Mouse (Mus musculus) kidney, embryonic 16.5 days (tissue): ENCODE measurements around the gene Fmnl3. TPM values are rescaled to one million over a fixed set of nuclear protein-coding genes. Genes with fewer than 3 reads are reported as not detected.

Experiments
- ATAC-seq: fragments of 200-750 bp; cut with Nextera tagmentation; 2 replicates; pipeline ENCODE4 v1.8.0; 2017; ENCODE audit warnings: moderate TSS enrichment; ENCODE audit not compliant: low FRiP score, low TSS enrichment
- H3K27ac ChIP-seq: fragments of 300-500 bp; sonication (generic); 2 replicates; pipeline ENCODE4 v1.5.1; 2014; ENCODE audit warnings: low read length
- H3K27me3 ChIP-seq: fragments of 300-500 bp; sonication (generic); 2 replicates; pipeline ENCODE4 v1.6.1; 2014; ENCODE audit warnings: low read length, control low read depth, mixed read lengths; ENCODE audit not compliant: insufficient read depth
- H3K36me3 ChIP-seq: fragments of 300-500 bp; sonication (generic); 2 replicates; pipeline ENCODE4 v1.6.1; 2014; ENCODE audit warnings: low read length, control low read depth, mixed read lengths; ENCODE audit not compliant: insufficient read depth
- H3K4me1 ChIP-seq: fragments of 300-500 bp; sonication (generic); 2 replicates; pipeline ENCODE4 v1.6.1; 2014; ENCODE audit warnings: low read length, control low read depth, mixed read lengths; ENCODE audit not compliant: insufficient read depth
- H3K4me2 ChIP-seq: fragments of 300-500 bp; sonication (generic); replicated peaks from 2 replicates; pipeline ENCODE4 v1.6.1; 2014; ENCODE audit warnings: low read depth, low read length
- H3K4me3 ChIP-seq: fragments of 300-500 bp; sonication (generic); 2 replicates; pipeline ENCODE4 v1.5.1; 2014; ENCODE audit warnings: mild to moderate bottlenecking, low read length
- H3K9ac ChIP-seq: fragments of 300-500 bp; sonication (generic); replicated peaks from 2 replicates; pipeline ENCODE4 v1.6.1; 2014; ENCODE audit warnings: low read length
- H3K9me3 ChIP-seq: fragments of 300-500 bp; sonication (generic); 2 replicates; pipeline ENCODE4 v1.6.1; 2016; ENCODE audit warnings: low read length, control low read depth
- WGBS: fragments of 180-500 bp; shearing (Covaris S2); extraction: QIAGEN DNeasy Blood & Tissue Kit; methylation state at CpG from one replicate; pipeline ENCODE4 v1.1.7; 2014; 5-methylcytosine and 5-hydroxymethylcytosine counted together
- polyA plus RNA-seq: library from polyadenylated mRNA; unstranded; fragments of >200 nt; fragmentation: Nextera tagmentation; extraction: Ambion mirVana; gene quantifications from 2 replicates; pipeline ENCODE4 v1.2.1, GENCODE M21; 2015

Gene Fmnl3
- polyA plus RNA-seq, 1 experiment from 2014 or later, result 27.1 TPM

- peak overlapping the region; percentile 70 for H3K27ac ChIP-seq
- H3K9me3 ChIP-seq, result no peaks in the 10 kb centered on the region
- no peak overlapping the region for H3K9ac ChIP-seq
- 0 out of 2 replicates have a peak overlapping the region, but pooled peaks have one; percentile 12 for H3K4me2 ChIP-seq
- H3K4me1 ChIP-seq, result peaks cover 32% of the 10 kb centered on the region
- H3K27me3 ChIP-seq, result no peaks in the 10 kb centered on the region
- peaks cover 47% of the 10 kb centered on the region for H3K36me3 ChIP-seq
- H3K4me3 ChIP-seq, result no peak overlapping the region
- WGBS, result 78% methylated on average over 12 of the region's 12 CpGs
- ATAC-seq, result peak; percentile 79
Measured at GRCm38 (mm10) chr15:99403159-99403889, 33.0 kb upstream of the Fmnl3 start.

GRCm38 (mm10) chr15:99400602-99401001 is 30.3 kb upstream of the Fmnl3 start:
- WGBS, result 78% methylated on average over 6 of the region's 6 CpGs
- no peaks in the 10 kb centered on the region for H3K9me3 ChIP-seq
- no peak for ATAC-seq
- no peak overlapping the region for H3K4me3 ChIP-seq
- H3K27ac ChIP-seq, result no peak overlapping the region
- no peaks in the 10 kb centered on the region for H3K27me3 ChIP-seq
- H3K36me3 ChIP-seq, result peaks cover 21% of the 10 kb centered on the region
- H3K4me1 ChIP-seq, result peaks cover 54% of the 10 kb centered on the region
- H3K4me2 ChIP-seq, result 0 out of 2 replicates have a peak overlapping the region, but pooled peaks have one; percentile 8
- no peak overlapping the region for H3K9ac ChIP-seq

DNA sequence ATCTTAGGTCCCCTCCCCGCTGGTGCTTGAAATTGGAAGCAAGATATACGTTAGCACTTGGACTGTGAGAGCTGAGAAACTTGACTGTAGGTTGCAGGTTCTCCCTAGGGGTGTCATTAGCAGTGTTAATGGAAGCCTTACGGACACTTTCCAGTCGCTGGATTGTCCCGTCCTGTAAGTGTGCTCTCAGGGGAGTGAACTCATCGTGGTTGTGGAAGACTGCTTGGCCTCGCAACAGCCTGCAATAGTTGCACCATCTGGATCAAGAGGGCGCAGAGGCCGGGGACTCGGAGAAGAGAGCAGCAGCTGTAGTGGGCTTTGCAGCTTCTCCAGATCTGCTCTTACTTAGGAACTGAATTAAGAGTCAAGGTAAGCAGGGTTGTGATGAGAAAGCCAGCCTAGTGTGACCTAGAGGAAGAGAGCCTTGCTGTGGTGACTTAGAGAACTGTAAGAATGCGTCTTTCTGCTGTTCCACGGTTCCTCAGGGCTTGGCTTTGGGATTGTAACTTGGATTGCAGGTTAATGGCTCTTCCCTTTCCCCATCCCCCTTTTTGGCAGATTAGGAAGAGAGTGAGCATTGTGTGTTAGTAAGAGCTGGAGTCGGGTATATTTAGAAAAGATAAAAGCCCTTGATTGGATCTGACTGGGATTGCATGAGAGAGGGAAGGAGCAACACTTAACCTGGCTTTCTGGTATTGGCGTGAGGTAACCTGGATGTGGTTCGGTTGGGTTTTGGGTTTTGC is 29.4 kb upstream of the Fmnl3 start:
- Histone ChIP-seq H3K9me3 (no peaks in the 10 kb centered on the region), H3K27me3 (no peaks in the 10 kb centered on the region), H3K4me2 (no peak overlapping the region), H3K4me1 (peaks cover 63% of the 10 kb centered on the region), H3K9ac (no peak overlapping the region), H3K4me3 (no peak overlapping the region), H3K27ac (0 out of 2 replicates have a peak overlapping the region, but pooled peaks have one; percentile 4), H3K36me3 (peaks cover 11% of the 10 kb centered on the region)
- 63% methylated on average over 15 of the region's 15 CpGs for WGBS
- no peak for ATAC-seq

GRCm38 (mm10) chr15:99397622-99398021 is 27.3 kb upstream of the Fmnl3 start:
- no peaks in the 10 kb centered on the region for H3K9me3 ChIP-seq
- H3K4me1 ChIP-seq, result peaks cover 68% of the 10 kb centered on the region
- no peaks in the 10 kb centered on the region for H3K27me3 ChIP-seq
- no peak for ATAC-seq
- no peak overlapping the region for H3K9ac ChIP-seq
- no peak overlapping the region for H3K4me3 ChIP-seq
- H3K27ac ChIP-seq, result no peak overlapping the region
- no peak overlapping the region for H3K4me2 ChIP-seq
- WGBS, result 90% methylated on average over 2 of the region's 2 CpGs
- peaks cover 3% of the 10 kb centered on the region; the same call in 1 of the 2 replicates for H3K36me3 ChIP-seq

DNA sequence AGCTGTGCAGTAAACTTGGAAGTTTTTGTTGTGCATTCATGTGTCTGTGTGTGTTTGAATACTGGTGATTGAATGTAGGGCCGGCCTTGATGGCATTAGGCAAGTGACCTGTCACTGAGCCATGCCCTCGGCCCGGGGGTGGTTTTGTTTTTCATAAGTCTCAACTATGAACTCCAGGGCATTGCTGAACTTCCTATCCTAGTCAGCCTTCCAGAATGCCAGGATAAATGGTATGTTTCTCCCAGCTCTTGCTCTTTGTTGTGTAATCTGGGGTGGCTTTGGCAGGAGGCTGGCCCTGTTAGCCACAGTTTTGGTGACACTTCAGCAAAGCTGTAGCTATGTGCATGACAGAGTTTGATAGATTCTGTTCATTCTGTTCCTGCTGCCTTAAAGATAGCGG is 26.6 kb upstream of the Fmnl3 start:
- peaks cover 73% of the 10 kb centered on the region for H3K4me1 ChIP-seq
- H3K27me3 ChIP-seq, result no peaks in the 10 kb centered on the region
- H3K36me3 ChIP-seq, result no peaks in the 10 kb centered on the region
- H3K27ac ChIP-seq, result no peak overlapping the region; the same call in 1 of the 2 replicates
- peak overlapping the region; percentile 84 for H3K4me2 ChIP-seq
- no peaks in the 10 kb centered on the region for H3K9me3 ChIP-seq
- no peak overlapping the region for H3K4me3 ChIP-seq
- ATAC-seq, result no peak
- 33% methylated on average over 4 of the region's 4 CpGs for WGBS
- peak overlapping the region; percentile 32; the same call in 1 of the 2 replicates for H3K9ac ChIP-seq

DNA sequence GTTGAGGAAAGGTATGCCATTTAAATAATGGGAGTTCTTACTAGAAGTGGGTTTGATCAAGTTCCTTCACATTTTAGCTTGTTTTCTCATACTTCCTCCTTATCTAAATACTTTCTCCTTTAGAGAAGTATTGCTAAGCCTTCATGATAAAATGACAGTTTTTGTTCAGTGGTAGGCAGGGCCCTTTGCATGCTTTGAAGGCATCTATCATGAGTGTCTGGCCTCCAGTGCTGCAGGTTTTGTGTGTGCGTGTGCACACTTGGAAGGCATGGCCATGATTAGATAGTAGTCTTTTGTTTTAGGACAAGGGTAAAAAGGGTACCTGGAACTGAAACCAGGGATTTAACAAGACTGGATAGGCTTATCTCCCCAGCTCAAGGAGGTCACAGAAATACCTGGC is 26.2 kb upstream of the Fmnl3 start:
- Histone ChIP-seq H3K27me3 (no peaks in the 10 kb centered on the region), H3K4me1 (peaks cover 75% of the 10 kb centered on the region), H3K9me3 (no peaks in the 10 kb centered on the region), H3K4me3 (no peak overlapping the region), H3K4me2 (peak overlapping the region; percentile 84), H3K9ac (peak overlapping the region; percentile 32; the same call in 1 of the 2 replicates), H3K27ac (no peak overlapping the region), H3K36me3 (no peaks in the 10 kb centered on the region)
- WGBS, result 71% methylated on average over 1 of the region's 1 CpGs
- ATAC-seq, result no peak

GRCm38 (mm10) chr15:99393386-99394252 is 23.3 kb upstream of the Fmnl3 start:
- peak overlapping the region; percentile 88 for H3K4me3 ChIP-seq
- H3K9ac ChIP-seq, result peak overlapping the region; percentile 90
- peak overlapping the region; percentile 84 for H3K4me2 ChIP-seq
- H3K36me3 ChIP-seq, result no peaks in the 10 kb centered on the region
- no peaks in the 10 kb centered on the region for H3K9me3 ChIP-seq
- H3K4me1 ChIP-seq, result peaks cover 46% of the 10 kb centered on the region
- 1% methylated on average over 24 of the region's 24 CpGs for WGBS
- peak overlapping the region; percentile 86 for H3K27ac ChIP-seq
- peak; percentile 36 for ATAC-seq
- H3K27me3 ChIP-seq, result no peaks in the 10 kb centered on the region

GRCm38 (mm10) chr15:99392486-99393385 is 22.5 kb upstream of the Fmnl3 start, which contains the start of gene Tmbim6:
Gene Tmbim6 (plus strand): TSS chr15:99392882.
- Histone ChIP-seq H3K36me3 (no peaks in the 10 kb centered on the region), H3K27ac (peak within 1 kb of the TSS; percentile 86), H3K9ac (peak within 1 kb of the TSS; percentile 90), H3K4me1 (peaks cover 38% of the 10 kb centered on the region), H3K4me3 (peak within 1 kb of the TSS; percentile 88), H3K4me2 (peak within 1 kb of the TSS; percentile 84), H3K9me3 (no peaks in the 10 kb centered on the region), H3K27me3 (no peaks in the 10 kb centered on the region)
- 0% methylated on average over 51 of the region's 51 CpGs for WGBS
- peak; percentile 99 for ATAC-seq
